Mouse (Mus musculus) cortical plate, adult 2 months (tissue): Measurements from ENCODE around the gene Muc1.

Experiments used
- CTCF ChIP-seq: fragments of 200-500 bp; IDR thresholded peaks from 2 replicates; pipeline ENCODE4 v1.5.1; 2011; ENCODE audit warnings: mild to moderate bottlenecking, control low read depth, low read length; ENCODE audit not compliant: insufficient read depth; ENCODE audit errors: extremely low read depth
- POLR2A ChIP-seq: fragments of 200-500 bp; IDR thresholded peaks from 2 replicates; pipeline ENCODE4 v1.6.1; 2011; ENCODE audit warnings: mild to moderate bottlenecking, low read length, control low read depth; ENCODE audit not compliant: insufficient read depth; ENCODE audit errors: extremely low read depth

DNA sequence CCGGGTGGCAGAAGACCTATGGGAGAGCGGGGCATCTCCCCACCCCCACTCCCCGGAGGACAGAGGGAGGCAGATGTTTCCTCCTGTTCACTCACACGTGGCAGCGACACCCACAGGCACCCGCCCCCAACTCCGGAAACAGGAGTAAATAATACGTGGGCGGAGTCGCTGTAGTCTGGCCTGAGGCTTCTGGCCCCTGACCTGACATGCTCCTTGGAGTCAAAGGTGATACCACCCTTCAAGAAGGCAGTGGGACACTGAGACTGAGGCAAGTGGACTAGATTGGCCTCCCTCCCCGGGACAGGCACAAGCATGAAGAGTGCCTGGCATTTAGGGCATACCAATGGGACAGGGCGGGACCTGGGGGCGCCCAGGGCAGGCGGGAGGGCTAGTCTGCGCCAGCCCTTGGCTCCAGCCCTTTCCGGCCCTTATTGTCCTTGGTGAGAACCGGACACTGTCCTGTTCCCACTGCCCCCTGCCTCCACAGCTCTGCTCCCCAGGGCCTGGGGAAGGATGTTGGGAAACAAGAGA is 22.6 kb downstream of the Muc1 start:
- no peak for TF ChIP-seq CTCF
- no peak for TF ChIP-seq POLR2A
